Mouse (Mus musculus) lung, postnatal 0 days (tissue): ENCODE results near the gene Rbfox1. TPM values are rescaled to one million over a fixed set of nuclear protein-coding genes. Genes with fewer than 3 reads are reported as not detected.

Experiments
- ATAC-seq: fragments of 200-750 bp; cut with Nextera tagmentation; 2 replicates; pipeline ENCODE4 v1.8.0; 2017; ENCODE audit warnings: moderate library complexity
- DNase-seq: peaks from one replicate; pipeline ENCODE4 v3.0.0-alpha.2; 2016; ENCODE audit warnings: low spot score
- H3K27ac ChIP-seq: fragments of 300-500 bp; sonication (generic); 2 replicates; pipeline ENCODE4 v1.5.1; 2014; ENCODE audit warnings: antibody characterized with exemption, mild to moderate bottlenecking, low read length, mixed read lengths
- H3K27me3 ChIP-seq: fragments of 300-500 bp; sonication (generic); replicated peaks from 2 replicates; pipeline ENCODE4 v1.6.1; 2014; ENCODE audit warnings: low read length, mixed read lengths; ENCODE audit not compliant: insufficient read depth
- H3K36me3 ChIP-seq: fragments of 300-500 bp; sonication (generic); 2 replicates; pipeline ENCODE4 v1.6.1; 2014; ENCODE audit warnings: low read length, mixed read lengths; ENCODE audit not compliant: insufficient read depth
- H3K4me1 ChIP-seq: fragments of 300-500 bp; sonication (generic); 2 replicates; pipeline ENCODE4 v1.6.1; 2014; ENCODE audit warnings: antibody characterized with exemption, low read depth, low read length, mixed read lengths; ENCODE audit not compliant: insufficient read depth
- H3K4me2 ChIP-seq: fragments of 300-500 bp; sonication (generic); replicated peaks from 2 replicates; pipeline ENCODE4 v1.6.1; 2014; ENCODE audit warnings: low read depth, mild to moderate bottlenecking, low read length, moderate library complexity, mixed read lengths
- H3K4me3 ChIP-seq: fragments of 300-500 bp; sonication (generic); 2 replicates; pipeline ENCODE4 v1.5.1; 2014; ENCODE audit warnings: low read depth, low read length
- H3K9ac ChIP-seq: fragments of 300-500 bp; sonication (generic); replicated peaks from 2 replicates; pipeline ENCODE4 v1.6.1; 2014; ENCODE audit warnings: low read depth, mild to moderate bottlenecking
- H3K9me3 ChIP-seq: fragments of 300-500 bp; sonication (generic); 2 replicates; pipeline ENCODE4 v1.6.1; 2016; ENCODE audit warnings: low read length, mixed read lengths
- CTCF ChIP-seq: IDR thresholded peaks from 2 replicates; pipeline ENCODE4 v1.5.1; 2016; ENCODE audit warnings: antibody characterized with exemption, mild to moderate bottlenecking
- EP300 ChIP-seq: IDR thresholded peaks from 2 replicates; pipeline ENCODE4 v1.6.1; 2016; ENCODE audit warnings: antibody characterized with exemption, mild to moderate bottlenecking, control low read depth
- WGBS: fragments of 180-500 bp; shearing (Covaris S2); extraction: QIAGEN DNeasy Blood & Tissue Kit; methylation state at CpG from one replicate; pipeline ENCODE4 v1.1.7; 2014; 5-methylcytosine and 5-hydroxymethylcytosine counted together
- polyA plus RNA-seq: library from polyadenylated mRNA; unstranded; fragments of >200 nt; fragmentation: Nextera tagmentation; extraction: Ambion mirVana; gene quantifications from 2 replicates; pipeline ENCODE4 v1.2.1, GENCODE M21; 2015

The Rbfox1 gene
- polyA plus RNA-seq, 1 experiment from 2014 or later, result 0.25 TPM

- Histone ChIP-seq H3K4me1 (no peaks in the 10 kb centered on the region), H3K27ac (no peak overlapping the region), H3K27me3 (no peaks in the 10 kb centered on the region), H3K4me3 (no peak overlapping the region), H3K9ac (no peak overlapping the region), H3K9me3 (no peaks in the 10 kb centered on the region), H3K36me3 (no peaks in the 10 kb centered on the region), H3K4me2 (no peak overlapping the region)
- DNase-seq, result peak; percentile 24
- 44% methylated on average over 2 of the region's 2 CpGs for WGBS
- no peak for TF ChIP-seq CTCF
- no peak for TF ChIP-seq EP300
- peak; percentile 53 for ATAC-seq
These were observed 26.7 kb downstream of the Rbfox1 start for GRCm38 (mm10) chr16:5911880-5912327.

- ATAC-seq (no peak), DNase-seq (no peak)
- Histone ChIP-seq H3K4me2 (no peak overlapping the region), H3K9ac (no peak overlapping the region), H3K27me3 (no peaks in the 10 kb centered on the region), H3K4me1 (no peaks in the 10 kb centered on the region), H3K9me3 (no peaks in the 10 kb centered on the region), H3K4me3 (no peak overlapping the region), H3K27ac (no peak overlapping the region), H3K36me3 (no peaks in the 10 kb centered on the region)
- no peak for TF ChIP-seq EP300
- TF ChIP-seq CTCF, result no peak
These were observed 32.8 kb downstream of the Rbfox1 start for GRCm38 (mm10) chr16:5917937-5918336.

- 33% methylated on average over 1 of the region's 1 CpGs for WGBS
- ATAC-seq, result no peak
- TF ChIP-seq CTCF (no peak), EP300 (no peak)
These were observed 41.8 kb downstream of the Rbfox1 start for GRCm38 (mm10) chr16:5926986-5927385.

GRCm38 (mm10) chr16:5931680-5932079 is 46.5 kb downstream of the Rbfox1 start:
- Histone ChIP-seq H3K9me3 (no peaks in the 10 kb centered on the region), H3K4me2 (no peak overlapping the region), H3K27me3 (no peaks in the 10 kb centered on the region), H3K4me1 (no peaks in the 10 kb centered on the region), H3K36me3 (no peaks in the 10 kb centered on the region), H3K27ac (no peak overlapping the region), H3K9ac (no peak overlapping the region), H3K4me3 (no peak overlapping the region)
- TF ChIP-seq EP300 (no peak), CTCF (peak; percentile 73)
- WGBS, result 27% methylated on average over 7 of the region's 7 CpGs
- ATAC-seq (no peak), DNase-seq (peak; percentile 25)

More at GRCm38 (mm10) chr16:5926986-5927385, 41.8 kb downstream of the Rbfox1 start:
- no peak overlapping the region for H3K27ac ChIP-seq
- no peaks in the 10 kb centered on the region for H3K27me3 ChIP-seq
- no peaks in the 10 kb centered on the region for H3K4me1 ChIP-seq
- H3K36me3 ChIP-seq, result no peaks in the 10 kb centered on the region
- H3K9ac ChIP-seq, result no peak overlapping the region
- no peak for DNase-seq
- no peak overlapping the region for H3K4me2 ChIP-seq
- H3K4me3 ChIP-seq, result no peak overlapping the region
- no peaks in the 10 kb centered on the region for H3K9me3 ChIP-seq

- Histone ChIP-seq H3K36me3 (no peaks in the 10 kb centered on the region), H3K27ac (no peak overlapping the region), H3K4me3 (no peak overlapping the region), H3K4me2 (no peak overlapping the region), H3K4me1 (no peaks in the 10 kb centered on the region), H3K9ac (no peak overlapping the region), H3K27me3 (no peaks in the 10 kb centered on the region), H3K9me3 (no peaks in the 10 kb centered on the region)
- TF ChIP-seq CTCF (peak; percentile 21; the same call in 1 of the 2 replicates), EP300 (no peak)
- DNase-seq (no peak), ATAC-seq (no peak)
- 57% methylated on average over 4 of the region's 4 CpGs for WGBS
These were observed 54.9 kb downstream of the Rbfox1 start for GRCm38 (mm10) chr16:5940016-5940415.

- Histone ChIP-seq H3K27me3 (no peaks in the 10 kb centered on the region), H3K4me1 (no peaks in the 10 kb centered on the region), H3K27ac (no peak overlapping the region), H3K36me3 (no peaks in the 10 kb centered on the region), H3K9me3 (no peaks in the 10 kb centered on the region), H3K9ac (no peak overlapping the region), H3K4me2 (no peak overlapping the region), H3K4me3 (no peak overlapping the region)
- ATAC-seq (no peak), DNase-seq (no peak)
- 63% methylated on average over 1 of the region's 1 CpGs for WGBS
- TF ChIP-seq EP300 (no peak), CTCF (no peak)
These were observed 60.5 kb downstream of the Rbfox1 start for GRCm38 (mm10) chr16:5945682-5946081.

GRCm38 (mm10) chr16:5953106-5953505 is 68.0 kb downstream of the Rbfox1 start:
- Histone ChIP-seq H3K4me2 (no peak overlapping the region), H3K27ac (no peak overlapping the region), H3K27me3 (no peaks in the 10 kb centered on the region), H3K4me1 (no peaks in the 10 kb centered on the region), H3K4me3 (no peak overlapping the region), H3K9me3 (no peaks in the 10 kb centered on the region), H3K36me3 (no peaks in the 10 kb centered on the region), H3K9ac (no peak overlapping the region)
- TF ChIP-seq EP300 (no peak), CTCF (no peak)
- no peak for DNase-seq
- no peak for ATAC-seq
- WGBS, result 66% methylated on average over 3 of the region's 3 CpGs
